Mouse (Mus musculus): ENCODE results near the gene Efemp2.
"Not testable (repeated sequence)": the region's sequence is repeated elsewhere in the genome, so short reads cannot be mapped to it uniquely, and the experiment has no call there.

Gene Efemp2

DNA sequence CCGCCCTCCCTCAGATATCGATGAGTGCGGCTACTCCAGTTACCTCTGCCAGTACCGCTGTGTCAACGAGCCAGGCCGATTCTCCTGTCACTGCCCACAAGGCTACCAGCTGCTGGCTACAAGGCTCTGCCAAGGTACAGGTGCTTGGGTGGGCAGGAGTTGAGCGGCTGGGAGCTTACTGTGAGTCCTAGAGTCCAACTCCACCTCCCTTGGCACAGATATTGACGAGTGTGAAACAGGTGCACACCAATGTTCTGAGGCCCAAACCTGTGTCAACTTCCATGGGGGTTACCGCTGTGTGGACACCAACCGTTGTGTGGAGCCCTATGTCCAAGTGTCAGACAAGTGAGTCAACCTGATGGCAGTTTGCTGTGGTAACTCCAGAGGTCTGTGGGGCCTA is 6.3 kb downstream of the Efemp2 start:
- DNase-seq = no peak

DNA sequence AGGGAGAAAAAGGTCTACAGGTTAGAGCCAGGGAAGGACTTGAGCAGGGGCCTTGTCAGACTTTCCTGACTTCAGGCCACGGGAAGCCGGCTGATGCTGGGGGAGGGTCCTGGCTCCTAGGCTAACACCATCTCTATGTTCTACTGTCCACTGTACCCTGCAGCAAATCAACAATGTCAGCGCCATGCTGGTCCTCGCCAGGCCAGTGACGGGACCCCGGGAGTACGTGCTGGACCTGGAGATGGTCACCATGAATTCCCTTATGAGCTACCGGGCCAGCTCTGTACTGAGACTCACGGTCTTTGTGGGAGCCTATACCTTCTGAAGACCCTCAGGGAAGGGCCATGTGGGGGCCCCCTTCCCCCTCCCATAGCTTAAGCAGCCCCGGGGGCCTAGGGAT is 7.6 kb downstream of the Efemp2 start:
- no peak for DNase-seq

- DNase-seq = no peak
These were observed 9.9 kb downstream of the Efemp2 start for GRCm38 (mm10) chr19:5483386-5484359.

GRCm38 (mm10) chr19:5484496-5484895 is 10.7 kb downstream of the Efemp2 start:
- no peak for DNase-seq

GRCm38 (mm10) chr19:5485371-5485770 is 11.6 kb downstream of the Efemp2 start:
- no peak for DNase-seq

DNA sequence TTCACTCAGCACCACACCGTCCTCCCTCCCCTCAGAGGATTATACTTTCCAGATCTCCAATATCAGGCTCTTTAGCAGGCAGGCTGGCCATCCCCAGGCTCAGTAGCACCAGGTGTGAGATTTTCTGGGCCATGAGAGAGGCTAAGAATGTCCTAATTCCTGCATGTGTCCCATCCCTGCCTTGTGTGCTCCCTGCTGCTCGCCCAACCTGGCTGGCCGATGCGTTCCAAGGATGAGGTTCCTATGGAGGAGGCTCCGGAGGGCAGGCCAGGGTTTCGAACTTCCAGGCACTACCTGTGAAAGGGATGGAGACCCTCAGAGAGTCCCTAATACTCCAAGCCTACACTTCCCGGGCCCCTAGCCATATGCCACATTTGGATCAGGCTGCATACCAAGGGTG is 12.1 kb downstream of the Efemp2 start:
- no peak for DNase-seq

GRCm38 (mm10) chr19:5486286-5486685 is 12.5 kb downstream of the Efemp2 start:
- no peak for DNase-seq

DNA sequence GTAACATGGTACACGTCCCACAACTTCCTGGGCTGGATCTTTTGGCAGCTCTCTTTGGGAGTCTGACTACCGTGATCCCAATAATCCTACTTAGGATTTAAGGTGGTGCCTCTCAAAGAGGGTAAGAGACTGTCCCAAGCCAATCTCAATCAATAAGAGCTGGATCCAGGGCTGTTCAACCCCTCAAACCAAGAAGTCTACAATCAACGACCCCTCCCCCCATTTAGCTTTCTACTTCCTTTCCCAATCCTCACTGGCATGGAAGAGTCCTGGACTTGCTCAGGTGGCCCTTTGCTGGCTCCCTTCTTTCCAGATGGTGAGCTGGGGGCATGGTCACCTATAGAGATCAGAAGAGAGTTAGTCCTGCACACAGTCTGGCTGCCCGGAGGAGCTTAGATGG is 13.0 kb downstream of the Efemp2 start:
- DNase-seq = no peak

DNA sequence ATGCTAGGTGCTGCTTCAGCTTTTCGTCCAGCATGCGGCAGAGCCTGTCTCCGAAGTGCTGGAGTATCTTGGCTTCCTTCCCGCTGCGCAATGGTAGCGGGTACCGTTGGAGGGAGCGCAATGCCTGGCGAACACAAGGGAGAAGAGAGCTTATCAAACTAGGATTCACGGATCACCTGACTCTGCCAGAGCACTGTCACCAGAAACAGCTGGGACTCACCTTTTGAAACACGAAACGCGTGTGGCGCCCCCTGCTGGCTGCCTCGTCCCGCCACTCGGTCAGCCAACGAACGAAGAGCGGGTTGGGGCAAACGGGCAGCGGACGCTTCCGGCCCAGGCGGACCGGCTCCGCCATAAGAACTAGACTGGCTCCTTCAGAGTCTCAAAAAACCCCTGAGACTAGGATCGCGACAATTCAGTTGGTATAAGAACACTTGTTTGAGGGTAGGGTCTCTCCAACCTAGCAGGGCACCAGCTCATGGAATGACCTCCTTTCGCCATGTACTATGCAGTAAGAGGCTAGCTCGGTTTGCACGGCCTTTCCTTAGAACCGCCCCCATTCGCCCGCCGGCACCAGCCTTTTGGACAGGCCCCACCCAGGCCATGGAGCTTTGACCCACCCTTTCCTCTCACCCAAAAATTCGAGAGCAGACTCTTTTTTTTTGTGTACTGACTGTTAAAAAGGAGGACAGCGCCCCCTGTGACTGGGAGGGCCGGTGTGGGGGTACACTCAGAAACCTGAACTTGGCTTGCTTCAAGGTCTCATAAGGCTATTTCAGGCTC is 14.2 kb downstream of the Efemp2 start, which contains the start of gene Mus81:
Gene Mus81 (minus strand): TSS at position 635 of the 783 bp plus-strand sequence.
- peak; percentile 96 for DNase-seq

GRCm38 (mm10) chr19:5488878-5489571 is 15.3 kb downstream of the Efemp2 start:
- peak; percentile 99 for DNase-seq

DNA sequence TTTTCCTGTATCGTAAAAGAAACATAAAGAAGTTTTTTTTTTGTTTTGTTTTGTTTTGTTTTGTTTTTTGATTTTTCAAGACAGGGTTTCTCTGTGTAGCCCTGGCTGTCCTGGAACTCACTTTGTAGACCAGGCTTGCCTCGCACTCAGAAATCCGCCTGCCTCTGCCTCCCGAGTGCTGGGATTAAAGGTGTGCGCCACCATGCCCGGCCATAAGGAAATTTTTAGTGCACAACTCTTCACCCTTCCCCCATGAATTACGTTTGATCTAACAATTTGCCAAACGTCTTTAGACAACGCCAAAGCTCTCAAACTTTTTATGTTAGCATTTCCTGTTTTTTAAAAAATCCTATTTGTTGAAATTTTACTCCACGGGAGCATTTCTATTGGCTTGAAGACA is 16.0 kb downstream of the Efemp2 start:
- DNase-seq = not testable (repeated sequence)

DNA sequence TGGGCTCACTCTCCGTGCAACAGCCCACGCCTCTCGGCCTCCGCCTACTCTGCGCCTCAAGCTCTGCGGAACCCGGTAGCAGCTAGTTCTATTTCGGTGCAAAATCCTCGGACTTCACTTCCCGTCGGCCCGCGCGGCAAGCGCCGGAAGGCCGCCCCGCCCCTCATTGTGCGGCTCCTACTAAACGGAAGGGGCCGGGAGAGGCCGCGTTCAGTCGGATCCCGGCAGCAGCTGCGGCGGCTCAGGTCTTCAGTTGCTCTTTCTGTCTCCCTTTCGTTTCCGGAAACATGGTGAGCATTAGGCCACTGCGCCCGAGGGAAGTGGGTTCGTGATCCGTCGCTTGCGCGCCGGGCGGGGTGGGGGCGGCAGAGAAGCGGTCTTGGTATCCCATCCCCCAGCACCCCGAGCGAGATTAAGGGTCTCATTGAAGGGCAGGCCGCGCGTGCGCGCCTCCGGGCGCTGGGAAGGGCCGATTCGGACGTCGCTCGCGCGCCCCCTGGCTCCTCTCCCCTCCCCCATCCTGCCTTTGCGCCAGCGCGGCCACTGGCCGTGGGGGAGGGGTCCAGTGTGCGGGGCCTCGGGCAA is 16.7 kb downstream of the Efemp2 start, which contains the start of gene Cfl1:
Gene Cfl1 (plus strand): TSS at position 143 of the 585 bp plus-strand sequence.
- peak; percentile 96 for DNase-seq

DNA sequence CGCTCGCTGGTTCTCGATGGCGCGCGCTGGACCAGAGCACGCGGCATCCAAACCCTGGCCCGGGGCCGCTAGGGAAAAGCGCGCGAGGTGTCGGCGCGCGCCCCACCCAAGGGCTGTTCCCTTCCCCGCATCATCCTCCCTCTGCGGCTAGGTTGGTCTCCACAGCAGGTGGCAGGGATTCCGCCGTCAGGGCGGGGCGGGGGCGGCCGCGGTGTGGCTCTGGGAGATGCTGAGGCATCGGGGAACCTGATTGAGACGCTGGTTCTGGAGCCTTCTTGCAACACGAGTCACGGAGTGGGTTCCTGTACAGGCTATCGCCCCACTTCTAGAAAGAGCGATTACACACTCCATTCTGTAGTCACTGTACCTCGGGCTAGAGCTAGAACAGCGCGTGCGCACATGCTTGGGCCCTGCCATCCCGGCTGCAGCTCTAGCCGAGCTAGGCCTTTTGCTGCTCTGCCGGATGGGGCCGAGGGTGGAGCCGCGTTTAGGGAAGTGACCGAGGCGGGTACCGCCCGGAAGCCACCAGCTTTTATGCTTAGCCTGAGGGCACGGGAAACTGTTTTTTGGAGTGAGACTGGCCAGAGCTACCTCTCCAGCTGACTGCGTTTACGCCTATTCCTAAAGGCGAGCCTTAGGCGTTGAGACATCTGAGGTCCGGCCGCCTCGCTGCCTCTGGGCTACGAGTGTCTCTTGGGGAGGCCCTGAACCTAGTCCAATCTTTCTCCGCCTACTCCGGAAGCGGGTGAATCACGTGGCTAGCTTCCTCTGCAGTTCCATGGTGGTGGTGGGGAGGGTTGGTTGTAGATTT is 17.3 kb downstream of the Efemp2 start:
- DNase-seq = peak; percentile 84

DNA sequence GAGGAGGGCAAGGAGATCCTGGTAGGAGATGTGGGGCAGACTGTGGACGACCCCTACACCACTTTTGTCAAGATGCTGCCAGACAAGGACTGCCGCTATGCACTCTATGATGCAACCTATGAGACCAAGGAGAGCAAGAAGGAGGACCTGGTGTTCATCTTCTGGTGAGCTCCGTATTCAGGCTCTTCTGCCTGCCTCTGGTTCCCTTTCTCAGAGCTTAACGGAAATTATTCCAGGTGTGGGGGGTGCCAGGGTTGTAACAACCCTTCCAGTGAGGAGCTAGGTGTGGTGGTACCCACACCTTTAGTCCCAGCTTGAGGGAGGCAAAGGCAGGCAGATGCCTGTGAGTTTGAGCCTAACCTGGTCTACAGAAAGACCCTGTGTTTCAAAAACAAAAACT is 18.9 kb downstream of the Efemp2 start:
- DNase-seq = no peak

DNA sequence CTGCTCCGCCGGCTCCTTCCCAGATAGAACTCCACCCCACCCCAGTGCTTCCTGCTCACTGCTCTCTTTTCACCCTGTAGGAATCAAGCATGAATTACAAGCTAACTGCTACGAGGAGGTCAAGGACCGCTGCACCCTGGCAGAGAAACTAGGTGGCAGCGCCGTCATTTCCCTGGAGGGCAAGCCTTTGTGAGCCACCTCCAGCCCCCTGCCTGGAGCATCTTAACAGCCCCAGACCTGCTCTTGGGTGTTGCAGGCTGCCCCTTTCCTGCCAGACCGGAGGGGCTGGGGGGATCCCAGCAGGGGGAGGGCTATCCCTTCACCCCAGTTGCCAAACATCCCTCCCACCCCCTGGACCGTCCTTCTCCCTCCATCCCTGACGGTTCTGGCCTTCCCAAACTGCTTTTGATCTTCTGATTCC is 19.6 kb downstream of the Efemp2 start:
- not testable (repeated sequence) for DNase-seq

GRCm38 (mm10) chr19:5494314-5494713 is 20.6 kb downstream of the Efemp2 start:
- DNase-seq = no peak

GRCm38 (mm10) chr19:5495353-5496051 is 21.7 kb downstream of the Efemp2 start:
- DNase-seq = no peak

DNA sequence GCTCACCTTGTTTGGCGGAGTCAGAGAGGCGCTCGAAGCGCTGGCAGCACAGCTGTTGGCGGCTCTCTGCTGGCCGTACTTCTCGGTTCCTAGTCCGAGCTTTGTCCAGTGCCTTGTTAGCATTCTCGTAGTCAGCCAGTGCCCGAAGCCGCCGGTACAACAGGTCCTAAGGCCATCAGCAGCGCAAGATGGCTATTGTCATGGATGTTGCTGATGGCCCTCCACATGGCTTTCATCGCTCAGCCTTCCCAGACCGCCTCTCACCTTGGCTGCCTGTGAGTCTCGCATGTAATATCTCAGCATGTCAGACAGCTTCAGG is 22.3 kb downstream of the Efemp2 start:
- DNase-seq = no peak

GRCm38 (mm10) chr19:5500330-5500875 is 26.6 kb downstream of the Efemp2 start:
- no peak for DNase-seq

GRCm38 (mm10) chr19:5503687-5504086 is 29.9 kb downstream of the Efemp2 start, which contains the start of gene 1700020D05Rik:
1700020D05Rik (minus strand) TSS chr19:5503787.
- DNase-seq = no peak

All from liver (tissue).